Mouse (Mus musculus) gastrocnemius, postnatal 25 days (tissue): ENCODE data around the gene Acsbg1. TPM values are rescaled to one million over a fixed set of nuclear protein-coding genes. Genes with fewer than 3 reads are reported as not detected.
"Not testable (repeated sequence)": the region's sequence is repeated elsewhere in the genome, so short reads cannot be mapped to it uniquely, and the experiment has no call there.

Source experiments
- DNase-seq: peaks from one replicate; pipeline ENCODE4 v3.0.0; 2022
- total RNA-seq, 2 experiments: library from RNA; stranded (reverse); gene quantifications; 1 replicate in 1 of 2; 2 replicates in 1 of 2; pipeline ENCODE4 v1.2.3; 2021

Acsbg1 gene
- total RNA-seq, 2 experiments from 2014 or later, result 0.32 to 0.33 TPM

DNA sequence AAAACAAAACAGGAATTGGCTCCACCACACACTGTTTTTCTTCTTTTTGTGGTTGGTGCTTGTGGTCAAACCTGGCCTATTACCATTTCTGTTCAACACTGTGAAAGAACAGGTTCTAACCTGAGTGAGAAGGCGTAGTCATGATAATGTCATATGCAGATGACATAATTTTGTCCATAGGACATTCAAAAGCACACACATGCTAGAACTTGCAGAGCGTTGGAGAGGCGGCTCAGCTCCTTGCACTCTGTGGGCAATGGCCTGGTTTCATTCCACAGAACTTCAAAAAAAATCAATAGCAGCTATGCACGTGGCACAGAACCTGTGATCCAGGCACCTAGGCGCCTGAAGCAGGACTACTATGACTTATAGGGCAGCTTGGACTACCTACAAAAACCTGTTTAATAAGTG is 48.9 kb downstream of the Acsbg1 start:
- no peak for DNase-seq

DNA sequence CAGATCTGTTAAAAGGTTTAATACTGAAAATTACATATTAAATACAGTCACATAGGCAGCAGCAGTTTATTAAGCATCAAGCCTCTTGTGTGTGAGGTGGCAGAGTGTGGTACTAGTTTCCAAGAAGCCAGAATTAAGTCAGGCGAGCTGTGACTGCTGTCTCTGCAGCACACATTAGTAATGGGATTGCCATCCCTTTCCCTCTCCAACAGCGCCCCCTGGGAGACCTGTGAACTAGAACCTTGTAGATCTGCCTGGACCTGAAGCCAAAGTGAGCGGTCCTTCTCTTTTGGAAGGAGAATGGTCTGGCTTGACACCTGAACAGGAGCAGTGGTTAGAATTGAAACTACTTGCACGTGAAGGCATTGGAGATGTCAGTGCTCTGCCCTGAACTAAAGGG is 56.8 kb downstream of the Acsbg1 start:
- peak; percentile 31 for DNase-seq

DNA sequence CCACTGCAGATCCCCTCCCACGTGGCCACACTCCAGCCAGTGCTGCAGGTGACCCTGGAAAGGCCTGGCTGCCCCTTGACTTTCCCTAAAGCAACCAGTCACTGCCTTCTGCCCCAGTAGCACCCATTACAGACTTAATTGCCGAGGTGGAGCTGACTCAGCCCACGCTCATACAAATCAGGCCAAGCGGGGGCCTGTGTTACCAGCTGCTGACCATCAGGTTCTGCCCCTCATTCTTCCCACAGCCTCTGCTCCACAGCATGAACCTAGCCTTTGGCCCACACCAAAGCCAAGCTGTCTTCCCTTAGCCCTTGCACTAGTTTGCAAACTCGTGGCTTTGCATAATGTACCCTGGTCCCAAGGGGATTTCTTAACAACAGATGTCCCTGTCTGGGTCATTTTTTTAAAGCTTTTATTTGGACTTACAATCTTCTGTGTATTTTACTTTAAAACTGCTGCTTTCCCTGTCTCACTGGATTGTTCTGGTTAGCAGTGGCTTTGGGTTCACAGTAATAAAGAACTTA is 57.5 kb downstream of the Acsbg1 start:
- DNase-seq, result no peak

DNA sequence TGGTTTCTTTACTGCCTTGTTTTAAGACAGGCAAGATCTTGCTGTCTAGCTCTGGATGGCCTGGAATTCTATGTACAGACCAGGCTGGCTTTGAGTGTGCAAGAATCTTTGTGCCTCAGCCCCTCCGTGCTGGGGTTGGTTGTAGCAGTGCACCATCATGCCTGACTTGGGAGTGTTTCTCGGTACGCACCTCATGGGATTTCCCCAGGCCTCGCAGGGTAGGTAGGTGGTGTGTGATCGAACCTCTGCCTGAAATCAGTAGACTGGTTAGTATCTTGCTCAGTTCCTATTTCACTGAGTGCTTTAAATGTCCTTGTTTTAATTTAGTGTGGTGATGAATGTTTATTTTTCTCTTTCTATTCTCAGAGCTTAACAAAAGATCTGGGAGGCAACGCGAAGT is 58.8 kb downstream of the Acsbg1 start:
- DNase-seq, result no peak

DNA sequence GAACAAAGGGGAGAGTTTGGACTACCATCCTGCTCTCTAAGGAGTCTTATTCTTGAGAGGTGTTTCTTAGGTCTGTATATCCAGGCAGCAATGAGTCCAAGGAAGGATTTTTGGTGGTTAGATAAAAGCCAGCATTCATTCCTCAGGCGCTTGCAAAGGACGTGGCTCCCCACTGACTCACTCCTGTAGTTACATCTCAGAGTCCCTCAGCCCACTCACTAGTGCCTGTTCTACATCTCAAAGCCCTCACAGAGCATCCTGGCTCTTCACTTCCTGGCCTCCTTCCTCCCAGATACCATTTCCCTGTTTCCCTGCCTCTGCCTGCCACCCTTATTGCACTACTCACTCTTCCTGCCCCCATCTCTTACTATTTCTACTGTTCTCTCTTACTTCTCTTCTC is 59.3 kb downstream of the Acsbg1 start:
- DNase-seq, result no peak

DNA sequence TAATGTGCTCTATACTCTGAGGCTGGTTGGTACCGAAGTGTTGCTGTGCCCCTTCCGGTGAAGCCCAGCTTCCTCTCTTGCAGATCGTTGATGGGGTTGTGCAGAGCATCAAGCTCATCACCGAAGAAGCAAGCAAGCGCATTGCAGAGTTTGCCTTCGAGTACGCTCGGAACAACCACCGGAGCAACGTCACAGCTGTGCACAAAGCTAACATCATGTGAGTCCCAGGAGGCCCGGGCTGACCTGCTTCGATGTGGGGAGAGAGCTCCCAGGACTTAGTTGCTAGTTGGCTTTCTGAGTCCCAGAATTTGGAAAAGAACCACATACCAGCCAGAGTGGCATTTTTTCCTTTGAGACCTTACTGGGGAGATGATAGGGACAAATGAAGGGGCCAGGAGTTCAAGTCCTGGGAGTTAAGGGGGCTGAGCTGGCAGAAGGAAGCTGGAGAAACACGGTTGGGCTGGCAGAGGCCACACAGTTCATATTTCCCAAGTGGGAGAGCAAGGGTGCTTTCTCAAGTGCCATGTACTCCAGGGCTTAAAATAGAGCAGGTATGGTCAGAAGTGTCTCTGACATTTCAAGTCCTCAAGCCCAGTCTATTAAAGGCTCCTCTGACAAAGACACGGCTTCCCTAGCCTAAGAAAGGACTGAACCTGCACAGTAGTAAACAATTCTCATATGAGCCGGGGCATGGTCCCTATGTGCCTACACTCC is 64.8 kb downstream of the Acsbg1 start:
- peak; percentile 54 for DNase-seq

DNA sequence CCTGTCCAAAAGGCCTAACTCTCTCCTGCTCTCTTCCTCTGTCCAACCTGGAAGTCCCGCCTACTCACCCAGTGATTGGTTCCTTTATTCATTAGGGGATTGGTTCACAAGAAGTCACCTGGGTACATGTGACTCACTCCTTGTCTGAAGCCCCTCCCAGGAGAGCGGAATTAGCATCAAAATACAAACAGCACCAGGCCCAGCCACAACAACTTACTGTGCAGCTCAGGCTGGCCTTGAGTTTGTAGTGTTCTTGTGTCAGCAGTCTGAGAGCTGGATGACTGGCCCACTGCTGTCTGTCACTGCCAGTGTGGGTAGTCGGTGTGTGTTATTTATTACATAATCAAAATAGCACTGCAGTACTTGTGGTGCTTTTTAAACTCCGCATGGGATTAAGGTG is 68.0 kb downstream of the Acsbg1 start:
- peak; percentile 38 for DNase-seq

DNA sequence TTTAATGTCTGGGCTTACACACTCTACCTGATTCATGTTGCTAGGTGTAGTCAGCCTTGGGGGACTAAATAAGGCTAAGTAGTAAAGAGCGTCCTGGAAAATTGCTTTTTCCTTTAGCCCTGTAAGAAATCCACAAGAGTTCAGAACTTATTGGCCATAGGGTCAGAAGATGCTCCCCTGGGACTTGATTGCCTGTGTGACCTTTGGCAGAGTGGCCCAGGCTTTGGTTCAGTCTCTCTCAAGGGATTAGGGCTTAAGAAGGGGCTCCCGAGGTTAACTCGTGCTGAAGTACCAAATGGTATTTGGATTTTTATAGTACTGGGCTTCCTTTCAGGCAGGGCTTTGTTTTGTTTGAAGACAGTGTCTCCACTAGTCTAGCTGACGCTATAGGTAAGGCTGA is 73.8 kb downstream of the Acsbg1 start:
- no peak for DNase-seq

DNA sequence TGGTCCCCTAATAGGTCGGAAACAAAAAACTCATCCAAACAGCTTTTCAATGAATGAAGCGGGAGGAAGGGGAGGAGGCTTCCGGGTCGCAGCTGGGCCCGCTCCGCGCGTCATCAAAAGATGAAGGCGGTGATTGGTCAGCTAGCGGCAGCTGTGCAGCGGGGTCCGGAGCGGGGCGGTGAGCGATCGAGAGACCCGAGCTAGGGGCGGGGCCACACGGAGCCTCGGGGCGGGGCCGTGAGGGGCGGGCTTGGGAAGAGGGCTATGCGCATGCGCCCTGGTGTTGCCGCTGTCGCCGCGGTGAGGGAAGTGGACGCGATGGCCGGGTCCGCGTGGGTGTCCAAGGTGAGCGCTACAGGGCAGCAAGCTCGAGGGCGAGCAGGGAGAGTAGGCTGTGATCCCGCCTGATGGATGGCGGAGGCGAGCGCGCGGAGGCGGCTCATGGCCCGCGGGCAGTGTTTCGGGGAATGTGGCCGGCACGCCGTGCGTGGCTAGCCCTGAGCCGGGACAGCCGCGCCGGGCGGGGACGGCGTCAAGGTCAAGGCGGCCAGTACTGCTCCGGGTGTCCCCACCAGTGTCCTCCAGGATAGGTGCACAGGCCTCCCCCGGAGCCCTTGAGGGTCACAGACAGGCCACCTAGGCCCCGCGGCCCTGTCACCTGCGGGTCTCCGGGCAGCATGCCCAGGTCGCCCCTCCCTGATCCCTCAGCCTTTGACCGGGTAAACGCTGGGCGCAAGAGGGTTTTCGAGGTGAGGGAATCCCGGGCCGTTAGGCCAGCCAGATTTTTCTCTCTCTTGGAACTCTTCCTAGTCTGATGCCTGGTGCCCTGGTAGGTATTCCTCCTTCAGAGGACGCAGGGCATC is 75.2 kb downstream of the Acsbg1 start, which contains the start of gene Idh3a:
Gene Idh3a, plus strand, starts transcription at position 136 of the 863 bp plus-strand sequence.
- DNase-seq, result peak; percentile 98

DNA sequence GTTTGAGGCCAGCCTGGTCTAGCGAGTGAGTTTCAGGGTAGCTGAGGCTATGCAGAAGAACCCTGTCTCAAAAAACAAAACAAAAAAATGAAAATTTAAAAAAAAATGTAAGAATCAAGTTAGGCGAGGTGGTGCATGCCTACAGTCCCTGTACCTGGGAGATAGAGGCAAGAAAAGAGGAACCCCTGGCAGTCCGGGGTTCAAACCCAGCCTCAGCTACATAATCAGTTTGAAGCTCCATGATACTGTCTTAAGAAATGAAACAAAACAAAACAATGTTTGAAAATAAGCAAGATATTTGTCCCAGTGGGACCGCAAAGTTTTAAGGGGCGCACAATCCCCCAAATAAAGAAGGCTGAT is 75.9 kb downstream of the Acsbg1 start:
- DNase-seq, result no peak

DNA sequence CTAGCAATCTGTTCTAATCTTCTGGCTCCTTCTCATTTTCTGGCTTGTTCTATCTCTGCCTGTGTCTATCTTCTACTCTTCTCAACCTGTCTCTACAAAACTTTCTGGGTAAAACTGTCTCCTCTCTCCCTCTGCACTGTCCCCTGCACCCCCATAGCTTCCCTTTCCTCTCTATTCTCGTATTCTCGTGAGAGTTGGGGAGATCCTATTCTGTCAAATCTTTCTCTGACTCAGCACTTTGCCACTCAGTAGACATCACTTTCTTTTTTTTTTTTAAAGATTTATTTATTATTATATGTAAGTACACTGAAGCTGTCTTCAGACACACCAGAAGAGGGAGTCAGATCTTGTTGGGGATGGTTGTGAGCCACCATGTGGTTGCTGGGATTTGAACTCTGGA is 77.5 kb downstream of the Acsbg1 start:
- not testable (repeated sequence) for DNase-seq

DNA sequence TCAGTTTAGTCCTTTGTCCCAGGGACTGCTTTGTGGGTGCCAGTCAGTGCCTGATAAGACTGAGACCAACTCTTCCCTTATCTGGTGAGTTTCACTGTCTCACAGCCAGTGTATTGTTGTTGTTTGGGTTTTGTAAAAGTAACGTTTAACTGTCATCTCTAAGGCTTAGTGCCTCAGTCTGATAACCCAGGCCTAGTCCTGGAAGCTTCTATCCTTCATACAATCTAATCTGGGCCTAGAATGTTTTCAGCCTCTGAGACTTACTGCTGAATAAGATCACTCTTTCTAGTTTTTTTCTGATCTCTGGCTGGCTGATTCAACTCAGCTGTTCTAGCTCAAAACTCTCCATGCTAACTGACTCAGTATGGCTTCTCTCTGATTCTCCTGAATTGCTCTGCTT is 78.0 kb downstream of the Acsbg1 start:
- no peak for DNase-seq

DNA sequence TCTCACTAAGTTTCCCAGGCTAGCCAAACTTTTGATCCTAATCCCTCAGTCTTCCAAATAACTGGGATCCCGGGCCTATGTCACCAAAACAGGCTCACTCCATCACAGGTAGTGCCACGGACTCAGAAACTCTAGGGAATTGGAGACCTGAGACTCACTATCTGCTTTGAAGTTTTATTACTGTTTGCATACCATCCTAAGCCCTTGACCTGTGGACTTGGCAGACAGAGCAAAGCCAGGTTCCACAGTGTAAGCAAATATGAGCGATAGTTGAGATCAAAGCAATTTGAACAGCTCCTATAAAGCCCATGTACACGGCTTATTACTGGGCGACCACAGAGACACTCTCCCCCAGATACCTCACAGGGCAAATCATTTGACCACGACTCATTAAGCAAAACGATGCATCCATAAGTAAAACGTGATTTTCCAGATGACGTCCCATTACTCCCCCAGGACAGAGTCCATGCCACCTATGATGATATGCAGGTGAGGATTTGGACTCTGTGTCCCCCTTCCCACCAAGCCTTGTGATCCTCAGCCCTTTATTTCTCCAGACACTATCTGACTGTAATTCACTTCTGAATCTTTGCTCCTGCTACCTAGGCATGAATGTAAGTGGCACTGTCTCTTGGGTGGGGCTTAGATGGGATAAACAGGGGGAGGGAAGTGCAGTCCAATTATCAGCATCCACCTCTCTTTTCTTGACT is 90.4 kb downstream of the Acsbg1 start:
- no peak for DNase-seq

DNA sequence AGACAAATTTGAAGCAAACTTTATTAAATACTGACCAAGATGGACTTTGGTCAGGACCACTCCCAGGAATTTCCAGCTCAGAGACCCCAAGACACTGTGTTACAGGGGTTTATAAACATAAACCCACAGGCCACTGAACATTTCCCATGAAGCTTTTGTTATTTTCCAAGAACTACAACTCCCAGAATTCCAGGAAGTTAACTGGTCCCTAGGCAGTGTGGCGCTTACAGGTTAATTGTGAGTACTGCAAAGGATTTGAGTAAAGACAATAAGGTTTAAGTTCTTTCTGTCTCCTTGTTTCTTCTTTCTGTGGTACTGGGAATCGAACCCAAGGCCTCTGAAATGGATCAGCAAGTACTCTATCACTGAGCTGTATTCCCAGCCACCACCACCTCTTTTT is 92.9 kb downstream of the Acsbg1 start:
- no peak for DNase-seq

DNA sequence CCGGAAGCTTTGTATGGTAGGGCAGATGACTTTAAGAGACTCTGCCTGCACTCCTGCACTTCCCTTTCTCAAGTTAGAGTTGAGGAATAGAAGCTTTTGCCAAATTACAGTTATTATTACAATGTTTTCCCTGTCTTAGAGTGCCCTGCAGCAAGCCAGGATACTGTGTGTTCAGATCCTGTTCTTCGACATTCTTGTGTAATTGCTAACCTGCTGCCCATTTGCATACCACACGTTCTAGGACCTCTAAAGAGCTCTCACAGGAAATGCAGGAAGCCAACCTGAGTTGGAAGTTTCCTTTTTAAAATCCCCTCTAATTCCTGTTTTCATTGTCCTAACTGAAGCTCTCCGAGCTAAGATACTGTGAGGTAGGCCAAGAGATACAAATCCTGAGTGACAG is 94.7 kb downstream of the Acsbg1 start:
- no peak for DNase-seq

DNA sequence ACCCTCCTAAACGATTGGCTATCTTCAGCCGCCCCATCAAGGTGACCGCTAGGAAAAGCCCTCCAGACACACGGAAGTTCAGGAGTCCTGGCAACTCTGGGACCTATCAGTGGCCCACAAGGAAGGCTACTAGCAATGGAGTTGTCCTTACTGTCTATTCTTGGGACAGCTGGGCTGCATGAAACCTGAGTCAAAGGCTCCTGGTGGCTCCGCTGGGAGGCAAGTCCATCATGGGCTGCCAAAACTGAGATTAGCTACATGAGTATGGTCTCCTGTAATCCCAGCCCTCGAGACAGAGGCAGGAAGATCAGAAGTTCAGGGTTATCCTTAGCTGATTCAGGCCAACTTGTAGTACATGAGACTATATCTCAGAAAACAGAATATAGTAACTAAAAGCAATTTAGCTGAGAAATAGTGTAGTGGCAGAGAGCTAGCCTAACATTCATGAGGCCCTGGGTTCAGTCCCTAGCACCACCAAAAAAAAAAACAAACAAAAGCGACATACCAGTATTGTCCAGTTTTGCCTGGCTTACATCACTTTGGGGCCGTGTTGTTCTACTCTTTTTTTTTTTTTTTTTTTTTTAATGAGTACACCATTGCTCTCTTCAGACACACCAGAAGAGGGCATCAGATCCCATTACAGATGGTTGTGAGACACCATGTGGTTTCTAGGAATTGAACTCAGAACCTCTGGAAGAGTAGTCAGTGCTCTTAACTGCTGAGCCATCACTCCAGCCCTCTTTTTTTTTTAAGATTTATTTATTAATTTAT is 100.7 kb downstream of the Acsbg1 start:
- peak; percentile 48 for DNase-seq

DNA sequence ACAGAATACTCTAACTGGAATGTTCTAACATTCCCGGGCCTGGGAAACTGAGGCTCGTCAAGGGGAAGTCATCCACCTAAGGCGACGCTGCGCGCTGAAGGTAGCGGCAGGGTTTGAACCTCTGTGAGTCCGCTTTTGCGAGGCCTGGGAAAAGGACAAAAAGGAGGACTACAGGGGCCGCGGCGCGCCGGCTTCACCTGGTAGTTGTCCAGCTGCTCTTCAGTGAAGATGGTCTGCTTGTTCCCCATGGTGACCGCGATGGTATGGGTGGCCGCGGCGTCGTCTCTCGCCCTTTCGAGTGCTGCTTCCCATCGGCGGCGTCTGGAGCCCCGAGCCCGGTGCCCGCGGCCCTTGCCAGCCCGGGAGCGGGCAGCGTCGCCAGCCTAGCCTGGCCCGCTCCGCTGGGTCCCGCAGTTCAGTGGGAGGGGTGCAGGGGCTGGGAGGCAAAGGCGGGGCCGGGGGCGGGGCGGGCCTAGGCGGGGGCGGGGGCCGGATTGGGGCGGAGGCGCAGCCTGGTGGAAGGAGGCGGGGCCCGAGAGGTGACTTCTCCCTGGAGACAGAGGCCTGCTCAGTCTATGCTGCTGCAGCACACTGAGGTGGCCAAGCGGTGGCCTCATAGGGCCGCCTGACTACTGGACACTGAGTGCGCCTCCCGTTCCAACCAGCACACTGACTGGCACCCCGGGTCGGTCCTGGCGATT is 101.7 kb downstream of the Acsbg1 start, which contains the start of gene Cib2:
Gene Cib2, minus strand, starts transcription at position 448 of the 701 bp plus-strand sequence.
- peak; percentile 91 for DNase-seq

DNA sequence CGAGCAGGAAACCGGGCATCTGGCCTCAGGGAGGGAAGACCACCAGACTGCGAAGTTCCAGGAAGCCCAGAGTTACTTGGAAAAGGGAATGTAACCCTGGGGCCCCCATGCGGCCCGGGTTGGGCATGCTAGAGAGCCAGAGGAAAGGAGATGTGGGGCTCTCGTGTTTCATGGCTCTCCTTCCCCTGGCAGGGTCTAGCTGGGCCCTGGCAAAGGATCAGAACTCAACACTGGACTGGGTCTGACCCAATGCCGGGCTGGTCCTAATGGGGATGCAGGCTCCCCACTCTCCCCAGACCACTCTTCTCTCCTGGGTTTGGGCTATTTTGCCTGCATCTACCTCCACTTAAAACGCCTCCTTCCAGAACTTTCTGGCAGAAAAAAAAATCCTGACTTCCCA is 102.9 kb downstream of the Acsbg1 start:
- DNase-seq, result no peak

DNA sequence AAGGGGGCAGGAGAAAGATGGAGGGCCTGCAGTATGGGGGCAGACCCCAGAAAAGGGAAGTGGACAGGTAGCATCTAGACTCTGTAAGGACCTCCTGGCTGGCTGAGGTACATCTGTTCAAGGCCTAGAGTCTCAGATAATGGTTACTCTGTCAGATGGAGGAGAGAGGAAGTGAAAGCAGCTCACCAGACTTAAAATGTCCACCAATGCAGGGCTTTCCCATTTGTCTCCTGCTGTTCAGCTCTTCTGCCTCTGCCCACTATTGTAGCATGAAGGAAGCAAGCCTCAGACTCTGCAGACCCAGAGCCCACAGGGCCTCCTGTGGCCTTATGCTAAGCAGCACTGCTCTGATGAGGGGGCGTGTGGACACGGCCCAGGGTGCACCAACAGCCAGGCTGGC is 106.6 kb downstream of the Acsbg1 start:
- DNase-seq, result no peak
